Mouse (Mus musculus) testis, postnatal 10 days (tissue): Measurements from ENCODE around the gene Gm8104.
"Not testable (repeated sequence)": the region's sequence is repeated elsewhere in the genome, so short reads cannot be mapped to it uniquely, and the experiment has no call there.

Experiments used
- DNase-seq: peaks from one replicate; pipeline ENCODE4 v3.0.0; 2021; ENCODE audit warnings: low spot score

Gm8104 gene

GRCm38 (mm10) chr14:43100301-43100700 lies at the start of gene Gm8104:
Gene Gm8104 (plus strand): TSS chr14:43100601.
- not testable (repeated sequence) for DNase-seq

GRCm38 (mm10) chr14:43058063-43058462 lies 42.3 kb upstream of the Gm8104 start:
- not testable (repeated sequence) for DNase-seq

GRCm38 (mm10) chr14:43060179-43060578 lies 40.2 kb upstream of the Gm8104 start:
- not testable (repeated sequence) for DNase-seq

- not testable (repeated sequence) for DNase-seq
Measured at GRCm38 (mm10) chr14:43076543-43076942, 23.9 kb upstream of the Gm8104 start, which contains the start of gene Gm8094. Gene Gm8094 (minus strand): TSS chr14:43076643.

- peak; percentile 35 for DNase-seq
Measured at GRCm38 (mm10) chr14:43084936-43085730, 15.3 kb upstream of the Gm8104 start.

- not testable (repeated sequence) for DNase-seq
Measured at GRCm38 (mm10) chr14:43089103-43089919, 11.1 kb upstream of the Gm8104 start.

GRCm38 (mm10) chr14:43119673-43120072 lies 19.3 kb downstream of the Gm8104 start:
- not testable (repeated sequence) for DNase-seq

GRCm38 (mm10) chr14:43126286-43126685 lies 25.9 kb downstream of the Gm8104 start:
- not testable (repeated sequence) for DNase-seq
